Mouse (Mus musculus) layer of hippocampus, adult 2 months (tissue): ENCODE results near the gene Dlg2. TPM values are rescaled to one million over a fixed set of nuclear protein-coding genes. Genes with fewer than 3 reads are reported as not detected.

Source experiments
- DNase-seq, 2 experiments: peaks; one replicate each; pipeline ENCODE4 v3.0.0; 2022; ENCODE audit warnings: low spot score in 2 of 2
- H3K27ac ChIP-seq: fragments of 200-600 bp; 2 replicates; pipeline ENCODE4 v1.8.1; 2022
- H3K4me3 ChIP-seq: fragments of 200-600 bp; 2 replicates; pipeline ENCODE4 v1.8.1; 2022; ENCODE audit warnings: mild to moderate bottlenecking
- CTCF ChIP-seq: fragments of 200-600 bp; conservative IDR thresholded peaks from 2 replicates; pipeline ENCODE4 v1.8.1; 2022; ENCODE audit warnings: antibody characterized with exemption, mild to moderate bottlenecking, moderate library complexity
- total RNA-seq, 2 experiments: library from RNA; stranded (reverse); gene quantifications; 2 replicates each; pipeline ENCODE4 v1.2.3; 2021

Dlg2 gene
- total RNA-seq, 2 experiments from 2014 or later = 248 to 256 TPM

- Histone ChIP-seq H3K4me3 (no peak overlapping the region), H3K27ac (peak overlapping the region; percentile 46)
- no peak for DNase-seq
- TF ChIP-seq CTCF = no peak
Measured at GRCm38 (mm10) chr7:91591261-91592170, 1115.0 kb downstream of the Dlg2 start.

DNA sequence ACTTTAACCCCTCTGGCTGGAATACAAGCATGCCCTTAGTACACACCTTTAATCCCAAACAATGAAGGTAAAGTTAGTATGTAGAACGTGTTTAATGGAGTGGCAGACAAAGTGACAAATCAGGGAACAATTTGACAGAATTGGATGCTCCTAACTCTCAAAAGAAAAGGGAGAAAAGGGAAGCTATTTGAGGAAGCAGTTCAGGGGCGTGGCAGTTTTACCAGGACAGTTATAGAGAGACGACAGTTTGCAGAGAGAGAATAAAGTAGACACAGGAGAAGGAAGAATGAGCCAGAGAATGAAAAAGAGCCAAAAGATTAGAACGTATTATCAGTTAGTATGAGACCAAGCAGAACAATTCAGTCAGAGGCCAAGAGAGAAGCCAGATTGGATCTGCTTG is 1122.1 kb downstream of the Dlg2 start:
- Histone ChIP-seq H3K27ac (no peak overlapping the region), H3K4me3 (no peak overlapping the region)
- no peak for TF ChIP-seq CTCF
- DNase-seq = no peak

- TF ChIP-seq CTCF = peak; percentile 74
- Histone ChIP-seq H3K4me3 (no peak overlapping the region), H3K27ac (no peak overlapping the region)
- DNase-seq = no peak
Measured at GRCm38 (mm10) chr7:91601307-91601706, 1124.8 kb downstream of the Dlg2 start.

DNA sequence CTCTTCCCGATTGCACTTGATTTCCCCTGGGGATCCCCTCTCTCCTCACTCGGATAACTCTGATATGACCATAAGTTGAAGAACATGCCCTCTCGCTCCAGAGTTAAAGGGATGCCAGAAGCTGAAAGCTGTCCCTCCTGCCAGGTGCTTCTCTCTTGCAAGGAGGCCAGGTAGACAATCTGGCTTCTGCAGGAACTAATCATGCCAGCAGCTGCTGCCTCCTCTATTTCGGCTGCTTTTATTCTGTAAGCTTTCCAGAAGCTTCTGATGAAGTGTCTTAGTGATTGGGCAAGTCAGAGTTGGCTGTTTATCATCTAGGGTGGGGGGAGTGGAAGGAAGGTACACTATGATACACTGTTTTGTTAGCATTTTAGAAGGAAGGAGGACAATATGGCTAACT is 1127.1 kb downstream of the Dlg2 start:
- no peak for TF ChIP-seq CTCF
- H3K27ac ChIP-seq = peak overlapping the region; percentile 81
- no peak overlapping the region for H3K4me3 ChIP-seq
- peak in 1 of 2 experiments; percentile 13 for DNase-seq

GRCm38 (mm10) chr7:91653033-91653432 is 1176.6 kb downstream of the Dlg2 start:
- H3K27ac ChIP-seq = no peak overlapping the region
- H3K4me3 ChIP-seq = no peak overlapping the region
- DNase-seq = no peak
- no peak for TF ChIP-seq CTCF

- H3K27ac ChIP-seq = no peak overlapping the region
- H3K4me3 ChIP-seq = no peak overlapping the region
- DNase-seq = peak in 1 of 2 experiments; percentile 22
- TF ChIP-seq CTCF = no peak
Measured at GRCm38 (mm10) chr7:91659498-91659897, 1183.0 kb downstream of the Dlg2 start.

DNA sequence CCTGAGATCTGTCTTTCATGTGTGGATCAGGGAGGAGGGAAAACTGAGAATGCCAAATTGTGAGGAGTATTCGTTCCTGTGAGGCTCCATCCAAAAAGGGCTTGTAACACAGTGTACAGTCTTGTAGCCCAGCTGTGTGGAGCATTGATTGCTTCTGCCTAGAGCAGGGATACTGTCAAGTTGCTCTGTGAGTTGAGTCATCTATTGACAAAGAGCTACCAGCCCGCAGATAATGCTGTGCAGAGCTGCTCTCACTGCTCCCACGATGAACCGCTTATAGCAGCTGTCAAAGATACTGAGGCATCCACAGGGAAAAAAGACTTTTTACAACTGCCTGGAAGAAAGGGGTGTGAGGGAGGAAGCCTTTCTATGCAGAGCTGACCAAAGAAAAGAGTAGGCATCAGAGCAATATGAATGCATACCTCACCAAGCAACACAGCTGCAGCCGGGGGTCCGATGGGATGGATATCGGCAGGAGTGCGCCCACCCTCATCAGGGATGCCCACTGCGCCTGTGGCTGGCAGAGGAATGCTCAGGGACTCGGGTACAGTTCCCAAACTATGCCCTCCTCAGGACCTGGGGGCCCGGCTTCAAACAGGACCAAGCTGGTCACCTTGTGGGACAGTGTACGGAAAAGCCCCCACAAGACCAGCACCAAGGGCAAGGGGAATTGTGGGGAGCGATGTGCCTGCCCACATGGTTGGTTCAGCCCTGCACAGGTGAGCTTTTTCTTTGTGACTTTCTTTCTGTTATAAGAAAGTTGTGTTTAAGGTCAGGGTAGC is 1196.0 kb downstream of the Dlg2 start:
- no peak for TF ChIP-seq CTCF
- H3K4me3 ChIP-seq = peak overlapping the region; percentile 51
- DNase-seq = peak; percentile 54 to 76
- peak overlapping the region; percentile 84 for H3K27ac ChIP-seq

- H3K4me3 ChIP-seq = no peak overlapping the region
- peak overlapping the region; percentile 0; the same call in 1 of the 2 replicates for H3K27ac ChIP-seq
- TF ChIP-seq CTCF = no peak
- no peak for DNase-seq
Measured at GRCm38 (mm10) chr7:91674401-91674800, 1197.9 kb downstream of the Dlg2 start.

GRCm38 (mm10) chr7:91677934-91678333 is 1201.5 kb downstream of the Dlg2 start:
- no peak for DNase-seq
- no peak overlapping the region for H3K4me3 ChIP-seq
- no peak overlapping the region for H3K27ac ChIP-seq
- TF ChIP-seq CTCF = peak; percentile 62

DNA sequence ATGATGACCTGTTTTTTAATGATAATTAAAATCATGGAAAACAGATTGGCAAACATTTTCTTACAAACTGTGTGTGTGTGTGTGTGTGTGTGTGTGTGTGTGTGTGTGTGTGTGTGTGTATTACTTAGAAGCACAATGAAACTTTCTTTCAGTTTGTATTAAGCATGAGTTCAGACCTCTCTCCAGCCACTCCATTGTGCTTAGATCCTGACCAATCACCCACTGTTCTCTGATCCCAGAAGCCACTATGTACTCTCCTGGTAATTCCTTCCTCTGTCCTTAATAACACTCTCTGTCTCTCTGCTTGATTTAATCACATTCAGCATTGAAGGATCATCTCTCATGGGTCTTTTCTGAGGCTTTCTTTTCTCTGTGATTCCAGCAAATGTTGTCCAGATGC is 1211.5 kb downstream of the Dlg2 start:
- H3K27ac ChIP-seq = peak overlapping the region; percentile 14; the same call in 1 of the 2 replicates
- TF ChIP-seq CTCF = no peak
- H3K4me3 ChIP-seq = no peak overlapping the region
- DNase-seq = no peak

DNA sequence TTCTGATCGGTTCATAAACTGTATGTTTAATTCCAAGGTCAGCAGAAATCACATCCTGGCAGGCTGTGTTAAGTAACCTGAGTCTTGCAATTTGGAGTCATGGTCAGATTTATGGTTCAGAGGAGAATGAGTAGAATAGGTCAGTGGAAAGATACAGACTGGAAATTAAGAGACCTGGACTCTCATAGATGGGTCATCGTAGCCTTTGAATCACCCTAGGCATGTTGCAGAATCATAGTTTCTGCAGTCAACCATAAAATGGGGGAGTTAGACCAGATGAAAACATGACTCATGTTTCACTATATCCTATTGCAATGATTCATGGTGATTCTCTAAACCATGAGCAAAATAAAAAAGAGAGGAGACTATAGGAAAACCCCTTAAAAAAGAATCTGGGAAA is 1213.4 kb downstream of the Dlg2 start:
- H3K4me3 ChIP-seq = no peak overlapping the region
- TF ChIP-seq CTCF = no peak
- DNase-seq = no peak

GRCm38 (mm10) chr7:91709853-91710252 is 1233.4 kb downstream of the Dlg2 start:
- no peak for TF ChIP-seq CTCF
- Histone ChIP-seq H3K4me3 (no peak overlapping the region), H3K27ac (peak overlapping the region; percentile 79)
- DNase-seq = peak; percentile 66 to 81

More for the DNA sequence above, 1213.4 kb downstream of the Dlg2 start:
- no peak overlapping the region for H3K27ac ChIP-seq

- no peak for DNase-seq
- H3K4me3 ChIP-seq = peak overlapping the region; percentile 38
- TF ChIP-seq CTCF = no peak
- peak overlapping the region; percentile 79 for H3K27ac ChIP-seq
Measured at GRCm38 (mm10) chr7:91711184-91711583, 1234.7 kb downstream of the Dlg2 start.
